Mouse (Mus musculus) olfactory bulb, adult 2 months (tissue): ENCODE results near the gene Irf9. TPM values are rescaled to one million over a fixed set of nuclear protein-coding genes. Genes with fewer than 3 reads are reported as not detected.

Experiments used
- H3K27ac ChIP-seq: fragments of 200-500 bp; 2 replicates; pipeline ENCODE4 v1.5.1; 2012; ENCODE audit warnings: low read depth, low read length; ENCODE audit not compliant: insufficient read depth
- H3K4me1 ChIP-seq: fragments of 200-500 bp; 2 replicates; pipeline ENCODE4 v1.6.1; 2012; ENCODE audit warnings: low read length; ENCODE audit not compliant: control insufficient read depth, insufficient read depth
- H3K4me3 ChIP-seq: fragments of 200-500 bp; 2 replicates; pipeline ENCODE4 v1.5.1; 2012; ENCODE audit warnings: mild to moderate bottlenecking, low read depth, low read length, moderate library complexity; ENCODE audit not compliant: insufficient read depth
- CTCF ChIP-seq: fragments of 200-500 bp; IDR thresholded peaks from 2 replicates; pipeline ENCODE4 v1.5.1; 2012; ENCODE audit warnings: low read depth, mild to moderate bottlenecking, low read length, moderate library complexity; ENCODE audit not compliant: insufficient read depth
- POLR2A ChIP-seq: fragments of 200-500 bp; IDR thresholded peaks from 2 replicates; pipeline ENCODE4 v1.6.1; 2012; ENCODE audit warnings: mild to moderate bottlenecking, low read depth, low read length, moderate library complexity; ENCODE audit not compliant: insufficient read depth
- WGBS: fragments of 180-500 bp; shearing (Covaris S2); methylation state at CpG from one replicate; pipeline ENCODE4 v1.1.7; 2018; 5-methylcytosine and 5-hydroxymethylcytosine counted together
- polyA plus RNA-seq: library from polyadenylated mRNA; stranded (reverse); fragments of >200 nt; gene quantifications from 2 replicates; pipeline ENCODE4 v1.2.4, GENCODE M21; 2012; ENCODE audit warnings: low replicate concordance; ENCODE audit not compliant: missing spikeins, insufficient read depth, insufficient read length

The Irf9 gene
- polyA plus RNA-seq, 1 experiment, result not detected

GRCm38 (mm10) chr14:55578668-55579269, 24.6 kb upstream of the Irf9 start:
- Histone ChIP-seq H3K4me3 (peak overlapping the region; percentile 65), H3K4me1 (peaks cover 8% of the 10 kb centered on the region), H3K27ac (peak overlapping the region; percentile 44)
- 41% methylated on average over 6 of the region's 6 CpGs for WGBS
- TF ChIP-seq POLR2A (no peak), CTCF (no peak)

- Histone ChIP-seq H3K4me3 (no peak overlapping the region), H3K27ac (no peak overlapping the region), H3K4me1 (peaks cover 8% of the 10 kb centered on the region)
- TF ChIP-seq POLR2A (no peak), CTCF (no peak)
- WGBS, result 83% methylated on average over 23 of the region's 23 CpGs
These were observed 23.6 kb upstream of the Irf9 start for GRCm38 (mm10) chr14:55579511-55580496.

- 94% methylated on average over 16 of the region's 16 CpGs for WGBS
- Histone ChIP-seq H3K27ac (no peak overlapping the region), H3K4me1 (peaks cover 10% of the 10 kb centered on the region), H3K4me3 (no peak overlapping the region)
- TF ChIP-seq POLR2A (no peak), CTCF (no peak)
These were observed 22.6 kb upstream of the Irf9 start for GRCm38 (mm10) chr14:55580731-55581130.

- Histone ChIP-seq H3K27ac (no peak overlapping the region), H3K4me3 (no peak overlapping the region), H3K4me1 (peaks cover 9% of the 10 kb centered on the region)
- 79% methylated on average over 9 of the region's 9 CpGs for WGBS
- TF ChIP-seq CTCF, result no peak
- no peak for TF ChIP-seq POLR2A
These were observed 21.2 kb upstream of the Irf9 start for GRCm38 (mm10) chr14:55581981-55582681.

GRCm38 (mm10) chr14:55584303-55584701, 19.1 kb upstream of the Irf9 start:
- H3K4me1 ChIP-seq, result peaks cover 3% of the 10 kb centered on the region
- TF ChIP-seq POLR2A (no peak), CTCF (no peak)
- H3K27ac ChIP-seq, result no peak overlapping the region
- peak overlapping the region; percentile 91 for H3K4me3 ChIP-seq
- WGBS, result 34% methylated on average over 5 of the region's 5 CpGs

- H3K27ac ChIP-seq, result peak within 1 kb of the TSS; percentile 55
- 3% methylated on average over 43 of the region's 43 CpGs for WGBS
- peak within 1 kb of the TSS; percentile 91 for H3K4me3 ChIP-seq
- H3K4me1 ChIP-seq, result peaks cover 3% of the 10 kb centered on the region
- TF ChIP-seq POLR2A (peak; percentile 34; the same call in 1 of the 2 replicates), CTCF (no peak)
These were observed 18.4 kb upstream of the Irf9 start, which contains the start of gene Emc9 for GRCm38 (mm10) chr14:55584702-55585565. TSS of gene Emc9 (minus strand) at chr14:55585302.

GRCm38 (mm10) chr14:55585566-55585960, 17.8 kb upstream of the Irf9 start:
- Histone ChIP-seq H3K4me1 (peaks cover 3% of the 10 kb centered on the region), H3K27ac (peak overlapping the region; percentile 55), H3K4me3 (no peak overlapping the region)
- TF ChIP-seq CTCF (no peak), POLR2A (no peak)
- 76% methylated on average over 6 of the region's 6 CpGs for WGBS

GRCm38 (mm10) chr14:55586149-55586548, 17.2 kb upstream of the Irf9 start:
- TF ChIP-seq CTCF (no peak), POLR2A (no peak)
- Histone ChIP-seq H3K4me1 (peaks cover 3% of the 10 kb centered on the region), H3K27ac (no peak overlapping the region), H3K4me3 (no peak overlapping the region)
- 96% methylated on average over 2 of the region's 2 CpGs for WGBS
